Mouse (Mus musculus): Measurements from ENCODE around the gene Mrps2.

Mrps2 gene

GRCm38 (mm10) chr2:28467860-28468485, at the start of gene Mrps2:
TSS of gene Mrps2 (plus strand) at chr2:28468066.
- DNase-seq (ENCODE audit: low read depth, low spot score): peak; percentile 90

GRCm38 (mm10) chr2:28419898-28420297, 48.0 kb upstream of the Mrps2 start:
- peak; percentile 66 for DNase-seq (ENCODE audit: low read depth, low spot score)

- peak; percentile 69 for DNase-seq (ENCODE audit: low read depth, low spot score)
These were observed 44.7 kb upstream of the Mrps2 start for GRCm38 (mm10) chr2:28423167-28423566.

- DNase-seq (ENCODE audit: low read depth, low spot score): no peak
These were observed 40.6 kb upstream of the Mrps2 start for GRCm38 (mm10) chr2:28427226-28427625.

- no peak for DNase-seq (ENCODE audit: low read depth, low spot score)
These were observed 37.0 kb upstream of the Mrps2 start for GRCm38 (mm10) chr2:28430846-28431245.

- DNase-seq (ENCODE audit: low read depth, low spot score): no peak
These were observed 35.1 kb upstream of the Mrps2 start for GRCm38 (mm10) chr2:28432811-28433210.

GRCm38 (mm10) chr2:28433512-28433911, 34.4 kb upstream of the Mrps2 start:
- no peak for DNase-seq (ENCODE audit: low read depth, low spot score)

GRCm38 (mm10) chr2:28435401-28435800, 32.5 kb upstream of the Mrps2 start:
- DNase-seq (ENCODE audit: low read depth, low spot score): no peak

- peak; percentile 20 for DNase-seq (ENCODE audit: low read depth, low spot score)
These were observed 27.0 kb upstream of the Mrps2 start for GRCm38 (mm10) chr2:28440842-28441241.

- no peak for DNase-seq (ENCODE audit: low read depth, low spot score)
These were observed 22.8 kb upstream of the Mrps2 start for GRCm38 (mm10) chr2:28445082-28445481.

- DNase-seq (ENCODE audit: low read depth, low spot score): no peak
These were observed 21.7 kb upstream of the Mrps2 start for GRCm38 (mm10) chr2:28446181-28446514.

GRCm38 (mm10) chr2:28446515-28447314, 21.2 kb upstream of the Mrps2 start, which contains the start of gene Ppp1r26:
TSS of gene Ppp1r26 (plus strand) at chr2:28446800.
- peak; percentile 19 for DNase-seq (ENCODE audit: low read depth, low spot score)

GRCm38 (mm10) chr2:28447315-28447670, 20.6 kb upstream of the Mrps2 start:
- DNase-seq (ENCODE audit: low read depth, low spot score): no peak

- DNase-seq (ENCODE audit: low read depth, low spot score): no peak
These were observed 16.2 kb upstream of the Mrps2 start for GRCm38 (mm10) chr2:28451663-28452062.

- DNase-seq (ENCODE audit: low read depth, low spot score): no peak
These were observed 14.3 kb upstream of the Mrps2 start for GRCm38 (mm10) chr2:28453539-28453938.

- no peak for DNase-seq (ENCODE audit: low read depth, low spot score)
These were observed 11.2 kb upstream of the Mrps2 start for GRCm38 (mm10) chr2:28456616-28457015.

- DNase-seq (ENCODE audit: low read depth, low spot score): peak; percentile 87
These were observed 3.9 kb upstream of the Mrps2 start for GRCm38 (mm10) chr2:28463919-28464318.

- no peak for DNase-seq (ENCODE audit: low read depth, low spot score)
These were observed 2.9 kb upstream of the Mrps2 start for GRCm38 (mm10) chr2:28464919-28465318.

- DNase-seq (ENCODE audit: low read depth, low spot score): peak; percentile 85
These were observed 1.9 kb upstream of the Mrps2 start, which contains the start of gene 1700007K13Rik for GRCm38 (mm10) chr2:28465836-28466518. TSS of gene 1700007K13Rik (minus strand) at chr2:28466332.

- no peak for DNase-seq (ENCODE audit: low read depth, low spot score)
These were observed 790 bp downstream of the Mrps2 start for GRCm38 (mm10) chr2:28468486-28469225.

- DNase-seq (ENCODE audit: low read depth, low spot score): no peak
These were observed 1.6 kb downstream of the Mrps2 start for GRCm38 (mm10) chr2:28469461-28469860.

GRCm38 (mm10) chr2:28470591-28470990, 2.7 kb downstream of the Mrps2 start:
- no peak for DNase-seq (ENCODE audit: low read depth, low spot score)
